Mouse (Mus musculus) liver, adult 2 months (tissue): ENCODE results near the gene Scnn1a.

Experiments
- CTCF ChIP-seq: fragments of 200-500 bp; IDR thresholded peaks from 2 replicates; pipeline ENCODE4 v1.5.1; 2011; ENCODE audit warnings: low read depth, low read length, control low read depth
- POLR2A ChIP-seq: fragments of 200-500 bp; IDR thresholded peaks from 2 replicates; pipeline ENCODE4 v1.6.1; 2011; ENCODE audit warnings: low read length, control low read depth; ENCODE audit not compliant: insufficient read depth; ENCODE audit errors: extremely low read depth

GRCm38 (mm10) chr6:125303242-125303641 lies 17.2 kb upstream of the Scnn1a start:
- no peak for TF ChIP-seq CTCF
- TF ChIP-seq POLR2A = no peak
